Mouse (Mus musculus) kidney, adult 2 months (tissue): ENCODE results near the gene Trmu. TPM values are rescaled to one million over a fixed set of nuclear protein-coding genes. Genes with fewer than 3 reads are reported as not detected.
"Not testable (repeated sequence)": the region's sequence is repeated elsewhere in the genome, so short reads cannot be mapped to it uniquely, and the experiment has no call there.

Source experiments
- DNase-seq: peaks from one replicate; pipeline ENCODE4 v3.0.0; 2021
- H3K27ac ChIP-seq: fragments of 200-500 bp; 2 replicates; pipeline ENCODE4 v1.5.1; 2012; ENCODE audit warnings: low read depth, low read length, control low read depth, inconsistent platforms; ENCODE audit not compliant: insufficient read depth
- H3K27me3 ChIP-seq: fragments of 200-500 bp; replicated peaks from 2 replicates; pipeline ENCODE4 v1.6.1; 2012; ENCODE audit warnings: mild to moderate bottlenecking, moderate library complexity, low read length, inconsistent platforms; ENCODE audit not compliant: control insufficient read depth, insufficient read depth
- H3K36me3 ChIP-seq: fragments of 200-500 bp; 2 replicates; pipeline ENCODE4 v1.6.1; 2012; ENCODE audit warnings: mild to moderate bottlenecking, moderate library complexity, low read length, inconsistent platforms; ENCODE audit not compliant: control insufficient read depth, insufficient read depth
- H3K4me1 ChIP-seq: fragments of 200-500 bp; 2 replicates; pipeline ENCODE4 v1.6.1; 2011; ENCODE audit warnings: low read length; ENCODE audit not compliant: control insufficient read depth, insufficient read depth
- H3K4me3 ChIP-seq: fragments of 200-500 bp; 2 replicates; pipeline ENCODE4 v1.5.1; 2011; ENCODE audit warnings: mild to moderate bottlenecking, low read depth, low read length, control low read depth; ENCODE audit not compliant: insufficient read depth
- CTCF ChIP-seq: fragments of 200-500 bp; conservative IDR thresholded peaks from 2 replicates; pipeline ENCODE4 v1.5.1; 2011; ENCODE audit warnings: low read depth, mild to moderate bottlenecking, control low read depth, low read length, moderate library complexity, mixed read lengths; ENCODE audit not compliant: insufficient read depth, insufficient read length
- POLR2A ChIP-seq: fragments of 200-500 bp; IDR thresholded peaks from one replicate; pipeline ENCODE4 v1.6.1; 2011; ENCODE audit warnings: low read depth, low read length, control low read depth
- WGBS: fragments of 180-500 bp; shearing (Covaris S2); methylation state at CpG from one replicate; pipeline ENCODE4 v1.1.7; 2018; 5-methylcytosine and 5-hydroxymethylcytosine counted together
- polyA plus RNA-seq: library from polyadenylated mRNA; depleted of rRNA; stranded (reverse); fragments of >200 nt; gene quantifications from 2 replicates; pipeline ENCODE4 v1.2.3, GENCODE M21; 2012

Trmu gene
- polyA plus RNA-seq, 1 experiment = 31.7 TPM

GRCm38 (mm10) chr15:85841796-85842360 lies 37.2 kb upstream of the Trmu start:
- Histone ChIP-seq H3K4me1 (no peaks in the 10 kb centered on the region; the same call in 1 of the 2 replicates), H3K36me3 (no peaks in the 10 kb centered on the region), H3K27ac (no peak overlapping the region), H3K27me3 (no peaks in the 10 kb centered on the region), H3K4me3 (no peak overlapping the region)
- DNase-seq = peak; percentile 74
- TF ChIP-seq POLR2A = no peak
- 68% methylated on average over 5 of the region's 5 CpGs for WGBS

- no peak overlapping the region for H3K4me3 ChIP-seq
- no peaks in the 10 kb centered on the region for H3K36me3 ChIP-seq
- no peaks in the 10 kb centered on the region for H3K27me3 ChIP-seq
- H3K4me1 ChIP-seq = no peaks in the 10 kb centered on the region; the same call in 1 of the 2 replicates
- no peak overlapping the region for H3K27ac ChIP-seq
- DNase-seq = no peak
- no peak for TF ChIP-seq CTCF
- TF ChIP-seq POLR2A = no peak
These were observed 34.0 kb upstream of the Trmu start for GRCm38 (mm10) chr15:85845071-85845470.

- peak; percentile 75 for DNase-seq
- TF ChIP-seq POLR2A (no peak), CTCF (no peak)
- Histone ChIP-seq H3K4me1 (no peaks in the 10 kb centered on the region), H3K36me3 (no peaks in the 10 kb centered on the region), H3K4me3 (no peak overlapping the region), H3K27ac (no peak overlapping the region), H3K27me3 (no peaks in the 10 kb centered on the region)
- 73% methylated on average over 12 of the region's 12 CpGs for WGBS
These were observed 27.3 kb upstream of the Trmu start for GRCm38 (mm10) chr15:85851656-85852392.

GRCm38 (mm10) chr15:85858980-85859489 lies 20.1 kb upstream of the Trmu start:
- H3K36me3 ChIP-seq = no peaks in the 10 kb centered on the region
- no peaks in the 10 kb centered on the region for H3K27me3 ChIP-seq
- H3K4me1 ChIP-seq = no peaks in the 10 kb centered on the region
- no peak for DNase-seq
- WGBS = 8% methylated on average over 15 of the region's 15 CpGs
- H3K27ac ChIP-seq = peak overlapping the region; percentile 25; the same call in 1 of the 2 replicates
- no peak for TF ChIP-seq POLR2A
- TF ChIP-seq CTCF = no peak
- H3K4me3 ChIP-seq = peak overlapping the region; percentile 74

GRCm38 (mm10) chr15:85859490-85860031 lies 19.6 kb upstream of the Trmu start, which contains the start of gene Gtse1:
Gtse1 (plus strand) TSS chr15:85859745.
- Histone ChIP-seq H3K4me3 (peak within 1 kb of the TSS; percentile 74), H3K4me1 (no peaks in the 10 kb centered on the region), H3K27ac (peak within 1 kb of the TSS; percentile 25; the same call in 1 of the 2 replicates), H3K27me3 (no peaks in the 10 kb centered on the region), H3K36me3 (no peaks in the 10 kb centered on the region)
- peak; percentile 98 for DNase-seq
- under 1% methylated on average over 42 of the region's 42 CpGs for WGBS
- no peak for TF ChIP-seq CTCF
- TF ChIP-seq POLR2A = peak; percentile 58

GRCm38 (mm10) chr15:85865913-85866312 lies 13.2 kb upstream of the Trmu start:
- 92% methylated on average over 7 of the region's 7 CpGs for WGBS
- not testable (repeated sequence) for H3K4me3 ChIP-seq, DNase-seq, H3K4me1 ChIP-seq, H3K36me3 ChIP-seq, H3K27ac ChIP-seq, H3K27me3 ChIP-seq

- Histone ChIP-seq H3K27ac (no peak overlapping the region), H3K4me1 (no peaks in the 10 kb centered on the region), H3K4me3 (no peak overlapping the region), H3K27me3 (no peaks in the 10 kb centered on the region), H3K36me3 (no peaks in the 10 kb centered on the region)
- TF ChIP-seq POLR2A (no peak), CTCF (peak; percentile 96)
- peak; percentile 82 for DNase-seq
- WGBS = 44% methylated on average over 6 of the region's 6 CpGs
These were observed 11.4 kb upstream of the Trmu start for GRCm38 (mm10) chr15:85867696-85868095.
